31 mouse cellular contexts compared by ENCODE assay signal in genomic region chr2:164025150-164025549, GRCm38 (mm10). TPM values are rescaled to one million over a fixed set of nuclear protein-coding genes. Genes with fewer than 3 reads are reported as not detected.
"Had no signal": no experiment of that assay in that cellular context is flagged by ENCODE, and none has a peak within 500 bp of the region (broad histone marks: within the 10 kb centered on the region; RNA-seq: fewer than 3 reads in every experiment).

Pabpc1l (plus strand) TSS chr2:164025450.

- H3K9me3 ChIP-seq: limb, embryonic 10.5 days; limb, embryonic 12.5 days; limb, embryonic 15.5 days; liver, embryonic 12.5 days; liver, embryonic 13.5 days; liver, embryonic 15.5 days; lung, embryonic 15.5 days; megakaryocyte, embryonic 14.5 days; midbrain, embryonic 10.5 days; midbrain, embryonic 12.5 days; midbrain, embryonic 13.5 days; midbrain, embryonic 15.5 days had no signal

- H3K36me3 ChIP-seq: limb, embryonic 15.5 days; liver, embryonic 13.5 days; lung, embryonic 15.5 days; midbrain, embryonic 13.5 days; midbrain, embryonic 15.5 days had no signal

- H3K4me1 ChIP-seq: limb, embryonic 10.5 days; limb, embryonic 12.5 days; limb, embryonic 15.5 days; liver, embryonic 12.5 days; liver, embryonic 15.5 days; lung, embryonic 15.5 days; midbrain, embryonic 12.5 days; midbrain, embryonic 13.5 days; midbrain, embryonic 15.5 days had no signal

- ATAC-seq: liver, embryonic 12.5 days; liver, postnatal 0 days; lung, postnatal 0 days; midbrain, embryonic 13.5 days; midbrain, embryonic 15.5 days; midbrain, embryonic 16.5 days had no signal

- H3K4me2 ChIP-seq: limb, embryonic 12.5 days; limb, embryonic 13.5 days; limb, embryonic 15.5 days; liver, embryonic 12.5 days; liver, embryonic 13.5 days; liver, embryonic 15.5 days; lung, embryonic 14.5 days; lung, embryonic 15.5 days; midbrain, embryonic 11.5 days; midbrain, embryonic 12.5 days; midbrain, embryonic 13.5 days; midbrain, embryonic 15.5 days had no signal

- H3K27ac ChIP-seq: left cerebral cortex, adult 2 months; limb, embryonic 10.5 days; limb, embryonic 12.5 days; limb, embryonic 13.5 days; limb, embryonic 15.5 days; liver, embryonic 12.5 days; liver, embryonic 13.5 days; liver, embryonic 14.5 days; liver, embryonic 15.5 days; lung, embryonic 15.5 days; macrophage; midbrain, embryonic 10.5 days; midbrain, embryonic 12.5 days; midbrain, embryonic 13.5 days; midbrain, embryonic 15.5 days had no signal

- H3K27me3 ChIP-seq: limb, embryonic 12.5 days; limb, embryonic 13.5 days; limb, embryonic 15.5 days; liver, embryonic 12.5 days; liver, embryonic 13.5 days; liver, embryonic 15.5 days; lung, embryonic 15.5 days; midbrain, embryonic 12.5 days; midbrain, embryonic 13.5 days; midbrain, embryonic 15.5 days had no signal

- H3K9ac ChIP-seq: limb, embryonic 12.5 days; limb, embryonic 13.5 days; limb, embryonic 15.5 days; liver, embryonic 12.5 days; liver, embryonic 13.5 days; liver, embryonic 14.5 days; liver, embryonic 15.5 days; liver, postnatal 0 days; lung, embryonic 14.5 days; lung, embryonic 15.5 days; midbrain, embryonic 12.5 days; midbrain, embryonic 13.5 days; midbrain, embryonic 15.5 days had no signal

- H3K4me3 ChIP-seq: left cerebral cortex, adult 2 months; limb, embryonic 10.5 days; limb, embryonic 12.5 days; limb, embryonic 13.5 days; limb, embryonic 15.5 days; liver, embryonic 12.5 days; liver, embryonic 13.5 days; liver, embryonic 15.5 days; lung, embryonic 15.5 days; megakaryocyte, embryonic 14.5 days; midbrain, embryonic 10.5 days; midbrain, embryonic 12.5 days; midbrain, embryonic 13.5 days; midbrain, embryonic 15.5 days had no signal

- DNase-seq: left cerebral cortex, postnatal 4 days; liver; liver, embryonic 13.5 days; liver, postnatal 0 days; lung, adult 18-20 months; lung, adult 2 months; lung, embryonic 14.5 days; lung, postnatal 10 days; lung, postnatal 14 days; lung, postnatal 36 days; lung, postnatal 4 days; midbrain, embryonic 14.5 days had no signal

RNA-seq across cellular contexts. Expression of gene Pabpc1l, which starts in this region (rescaled TPM):
- polyA plus RNA-seq: liver, adult 2 months; macrophage had no signal
